Mouse (Mus musculus) ovary, adult 18-20 months (tissue): Measurements from ENCODE around the gene Dusp3.
A peak's percentile ranks its signal among the peaks of the same experiment; 100 is the strongest.

Experiments used
- DNase-seq: peaks from one replicate; pipeline ENCODE4 v3.0.0; 2022; ENCODE audit warnings: low spot score, mixed read lengths

Gene Dusp3

DNA sequence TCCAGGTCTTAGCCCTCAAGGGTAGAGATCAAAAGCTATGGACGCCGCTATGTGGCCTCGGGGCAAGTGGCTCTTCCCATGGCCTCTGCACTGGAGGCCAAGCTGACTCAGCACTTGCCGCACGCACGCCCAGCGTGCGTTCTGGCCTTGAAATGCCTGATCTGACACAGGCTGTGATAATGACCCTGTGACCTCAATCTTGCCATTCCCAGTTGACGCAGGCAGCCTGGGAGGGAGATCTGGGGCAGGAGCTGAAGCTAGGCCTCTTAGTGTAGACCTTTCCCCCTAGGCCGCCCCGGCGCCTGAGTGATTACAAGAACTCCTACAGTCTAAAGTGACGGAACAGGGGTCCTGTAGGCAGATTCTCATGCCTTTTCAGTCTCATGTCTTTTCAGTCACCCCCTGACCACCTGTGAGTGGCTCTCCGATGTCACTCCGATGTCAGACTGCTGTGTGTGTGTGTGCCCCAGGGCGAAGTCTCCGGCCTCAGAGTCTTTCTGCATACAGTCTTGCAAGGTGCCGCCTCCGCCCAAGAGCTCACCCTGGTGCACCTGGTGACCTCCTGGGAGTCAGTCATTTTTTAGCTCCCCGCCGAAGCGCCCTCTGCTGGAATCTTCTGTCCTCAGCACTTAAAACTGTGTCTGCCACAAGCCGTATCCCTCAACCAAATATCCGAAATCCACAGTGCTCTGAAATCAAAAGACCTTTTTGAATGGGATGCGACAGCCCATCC lies 58.6 kb downstream of the Dusp3 start:
- DNase-seq, result peak; percentile 59

DNA sequence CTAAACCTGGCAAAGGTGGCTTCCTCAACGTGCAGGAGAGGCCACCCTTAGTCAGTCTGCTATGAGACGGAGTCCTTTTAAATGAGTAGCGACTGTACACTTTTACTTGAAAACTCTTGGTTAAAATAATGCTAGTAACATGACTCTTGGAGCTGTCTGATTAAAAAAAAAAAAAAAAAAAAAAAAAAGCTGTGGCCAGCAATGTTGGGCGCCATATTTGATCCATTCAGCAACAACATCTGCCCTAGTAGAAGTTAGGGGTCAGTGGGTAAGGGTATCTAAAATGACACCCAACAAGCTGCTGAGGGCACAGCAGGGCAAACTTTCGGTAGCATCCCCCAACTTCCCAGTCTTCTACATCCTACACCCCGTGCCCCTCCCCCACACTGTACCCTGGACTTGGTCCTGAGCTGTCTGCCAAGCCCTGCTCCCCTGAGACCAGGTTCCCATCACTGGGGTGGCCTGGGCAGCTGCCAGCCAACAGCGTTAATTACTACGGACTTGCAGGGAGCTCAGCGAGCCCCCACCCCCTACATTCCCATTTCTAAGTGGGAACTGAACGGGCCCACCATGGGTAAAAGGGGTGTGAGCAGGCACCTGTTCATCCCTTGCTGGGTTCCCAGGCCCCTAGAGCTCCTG lies 59.7 kb downstream of the Dusp3 start:
- no peak for DNase-seq

DNA sequence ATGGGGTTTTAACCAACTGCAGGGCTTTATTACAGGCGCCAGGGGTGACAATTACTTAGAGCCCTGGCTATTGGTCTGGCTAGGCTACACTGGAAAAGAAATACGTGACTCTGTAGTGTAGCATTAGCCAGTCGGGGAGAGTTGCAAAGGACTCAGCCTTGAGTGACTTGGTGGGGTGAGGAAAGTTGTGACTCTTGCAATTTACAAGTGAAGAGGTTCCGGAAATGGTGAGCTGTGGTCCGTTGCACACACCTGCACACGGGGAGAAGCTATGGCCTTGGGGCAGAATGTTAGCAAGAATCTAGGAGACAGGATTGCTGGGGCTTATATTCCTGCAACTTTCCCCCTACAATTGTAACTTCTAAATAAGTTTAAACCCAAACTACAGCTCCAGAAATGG lies 61.2 kb downstream of the Dusp3 start:
- DNase-seq, result no peak

DNA sequence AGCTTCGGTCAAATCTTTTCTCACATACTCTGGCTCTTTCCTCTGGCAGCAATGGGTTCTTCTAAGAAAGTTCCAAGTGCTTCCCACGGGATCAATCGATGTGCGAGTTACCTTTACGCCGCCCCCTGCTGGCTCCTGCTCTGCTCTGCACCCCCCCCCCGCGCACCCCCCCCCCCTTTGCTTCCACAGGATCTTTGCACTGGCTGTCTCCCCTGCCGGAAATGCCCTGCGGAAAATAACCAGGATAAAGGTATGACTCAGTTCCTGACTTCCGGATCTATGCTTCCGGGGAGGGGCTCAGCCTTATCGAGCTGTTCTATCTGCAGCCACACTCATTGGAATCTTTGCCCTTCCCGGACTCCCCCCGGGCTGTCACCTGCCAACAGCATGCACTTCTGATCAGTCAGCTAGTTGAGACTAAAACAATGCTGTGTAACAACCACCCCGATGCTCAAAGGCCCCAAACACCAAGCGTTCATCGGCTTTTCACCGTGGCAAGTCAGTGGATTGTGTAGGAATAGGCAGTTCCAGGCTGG lies 62.3 kb downstream of the Dusp3 start:
- no peak for DNase-seq

DNA sequence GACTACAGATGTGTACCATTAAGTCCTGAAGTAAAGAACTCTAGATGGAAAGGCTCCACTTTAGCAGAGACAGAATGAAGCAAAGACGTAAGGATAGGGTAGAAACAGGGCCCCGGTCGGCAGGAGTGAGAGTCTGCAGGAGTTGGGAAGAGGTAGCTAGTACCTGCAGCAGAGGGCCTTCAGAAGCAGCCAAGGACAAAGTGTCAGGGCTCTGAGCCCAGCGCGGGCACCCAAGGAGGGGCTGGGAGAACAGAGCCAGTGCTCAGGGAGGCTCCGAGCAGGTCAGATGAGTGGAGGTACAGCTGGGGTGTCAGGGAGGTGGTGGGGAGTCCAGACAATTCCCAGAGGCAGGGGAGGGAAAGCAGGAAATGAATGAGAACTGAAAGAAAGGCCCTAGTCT lies 62.8 kb downstream of the Dusp3 start:
- no peak for DNase-seq

DNA sequence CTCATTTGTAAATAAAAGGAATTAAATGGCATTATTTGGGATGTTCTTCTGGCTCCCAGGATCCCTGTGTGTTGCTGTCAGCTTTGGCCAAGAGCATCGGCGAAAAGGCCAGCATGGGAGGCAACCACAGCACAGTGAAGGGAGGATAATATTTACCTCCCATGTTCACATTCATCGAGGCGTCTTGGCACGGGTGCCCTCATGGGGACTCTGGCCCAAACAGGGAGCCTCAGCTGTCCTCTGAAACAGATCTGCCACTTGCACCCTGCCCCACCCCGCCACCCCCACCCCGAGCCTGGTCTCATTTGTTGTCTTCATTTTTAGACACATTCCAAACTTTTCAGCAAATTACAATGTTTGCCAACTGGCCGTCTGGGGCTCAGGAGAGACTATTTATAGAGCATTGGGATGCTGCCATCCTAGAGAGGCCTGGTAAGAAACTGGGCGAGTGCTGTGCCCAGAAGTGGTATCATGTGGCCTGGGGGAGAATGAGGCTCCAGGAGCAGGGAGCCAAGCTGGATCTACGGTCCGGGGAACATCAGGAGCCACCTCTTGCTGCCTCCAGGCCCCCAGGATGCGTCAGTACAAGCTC lies 65.4 kb downstream of the Dusp3 start:
- DNase-seq, result no peak
